Mouse (Mus musculus): ENCODE data around the gene Frrs1. TPM values are rescaled to one million over a fixed set of nuclear protein-coding genes. Genes with fewer than 3 reads are reported as not detected.
A peak's percentile ranks its signal among the peaks of the same experiment; 100 is the strongest.
"Not testable (repeated sequence)": the region's sequence is repeated elsewhere in the genome, so short reads cannot be mapped to it uniquely, and the experiment has no call there.

Gene Frrs1
- under 1 TPM; 0.26 to 0.77 TPM for total RNA-seq (2021)
- long read RNA-seq, experiment 1, partial matches to known transcripts, result 0 of 1 reads
- long read RNA-seq, experiment 1, other reads (novel, unspliced or antisense), result 1 of 1 reads
- long read RNA-seq, experiment 2, result 0 reads

DNA sequence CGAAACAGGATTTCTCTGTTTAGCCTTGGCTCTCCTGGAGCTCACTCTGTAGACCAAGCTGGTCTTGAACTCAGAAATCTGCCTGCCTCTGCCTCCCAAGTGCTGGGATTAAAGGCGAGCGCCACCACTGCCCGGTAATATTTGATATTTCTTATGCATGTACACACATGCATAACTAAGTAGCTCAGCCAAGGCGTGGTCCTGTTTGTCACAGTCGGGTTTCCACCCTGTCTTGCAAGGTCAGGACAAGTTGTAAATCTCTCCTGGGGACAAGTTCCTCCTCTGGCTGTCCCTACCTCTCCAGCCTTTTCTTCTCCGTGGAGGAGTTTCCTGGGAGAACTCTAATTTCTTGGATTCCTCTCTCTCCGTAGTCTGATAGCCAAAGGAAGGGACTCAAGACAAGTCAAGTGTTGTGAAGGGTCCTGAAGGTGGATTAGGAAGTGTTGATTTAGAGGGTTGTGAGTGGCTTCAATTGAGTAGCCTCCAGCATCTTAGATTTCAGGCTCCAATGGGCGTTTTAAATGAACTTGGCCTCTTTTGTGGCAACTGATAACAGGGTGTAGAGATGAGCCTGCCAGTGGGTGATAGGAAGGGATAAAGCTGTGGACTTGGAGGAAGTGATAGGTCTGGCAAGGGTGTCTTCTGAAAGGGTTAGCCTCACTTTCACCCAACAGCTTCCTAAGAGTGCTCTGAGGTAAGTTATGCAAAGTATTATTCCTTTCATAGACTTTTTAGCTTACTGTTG, at the start of gene Frrs1:
Gene Frrs1 (plus strand): TSS at position 524 of the 745 bp plus-strand sequence.
- DNase-seq (ENCODE audit: low spot score in 2 of 2), result no peak

GRCm38 (mm10) chr3:116810351-116810750, 48.9 kb upstream of the Frrs1 start:
- DNase-seq (ENCODE audit: low spot score in 2 of 2), result not testable (repeated sequence)

DNA sequence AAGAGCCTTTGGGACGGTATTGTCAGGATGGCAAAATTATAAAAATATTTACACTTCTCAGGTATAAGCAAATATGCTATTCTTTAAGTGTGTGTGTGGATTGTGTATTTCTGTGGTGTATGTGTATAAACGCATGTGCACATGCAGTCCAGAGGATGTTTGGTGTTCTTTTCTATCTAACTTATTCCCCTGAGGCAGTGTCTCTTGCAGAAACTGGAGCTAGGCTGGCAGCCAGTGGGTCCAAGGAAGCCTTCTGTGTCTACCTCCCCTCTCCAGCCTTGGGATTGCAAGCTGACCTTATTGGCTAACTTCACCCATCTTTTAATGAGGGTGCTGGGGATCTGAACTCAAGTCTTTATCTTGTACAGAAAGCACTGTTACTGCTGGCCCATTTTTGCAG, 46.3 kb upstream of the Frrs1 start:
- no peak for DNase-seq (ENCODE audit: low spot score in 2 of 2)

GRCm38 (mm10) chr3:116815305-116815797, 43.9 kb upstream of the Frrs1 start:
- no peak for DNase-seq (ENCODE audit: low spot score in 2 of 2)

- no peak for DNase-seq (ENCODE audit: low spot score in 2 of 2)
Observed at GRCm38 (mm10) chr3:116815916-116816315, 43.3 kb upstream of the Frrs1 start.

- no peak for DNase-seq (ENCODE audit: low spot score in 2 of 2)
Observed at GRCm38 (mm10) chr3:116816674-116817215, 42.5 kb upstream of the Frrs1 start.

DNA sequence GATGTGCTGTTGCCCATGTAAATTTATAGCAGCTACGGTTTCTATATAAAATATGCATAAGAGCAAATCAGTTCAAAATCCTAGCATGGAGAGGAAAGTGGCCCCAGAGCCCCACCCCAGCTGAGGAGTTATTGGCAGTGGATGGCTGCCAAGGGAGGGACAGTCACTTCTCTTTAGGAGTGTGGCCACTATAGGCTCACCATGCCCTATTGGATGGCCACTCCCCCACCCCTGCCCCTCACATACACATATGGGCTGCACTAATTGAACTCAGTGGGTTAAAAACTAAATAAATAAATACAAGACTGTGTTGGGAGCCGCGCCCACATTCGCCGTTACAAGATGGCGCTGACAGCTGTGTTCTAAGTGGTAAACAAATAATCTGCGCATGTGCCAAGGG, 42.0 kb upstream of the Frrs1 start:
- no peak for DNase-seq (ENCODE audit: low spot score in 2 of 2)

DNA sequence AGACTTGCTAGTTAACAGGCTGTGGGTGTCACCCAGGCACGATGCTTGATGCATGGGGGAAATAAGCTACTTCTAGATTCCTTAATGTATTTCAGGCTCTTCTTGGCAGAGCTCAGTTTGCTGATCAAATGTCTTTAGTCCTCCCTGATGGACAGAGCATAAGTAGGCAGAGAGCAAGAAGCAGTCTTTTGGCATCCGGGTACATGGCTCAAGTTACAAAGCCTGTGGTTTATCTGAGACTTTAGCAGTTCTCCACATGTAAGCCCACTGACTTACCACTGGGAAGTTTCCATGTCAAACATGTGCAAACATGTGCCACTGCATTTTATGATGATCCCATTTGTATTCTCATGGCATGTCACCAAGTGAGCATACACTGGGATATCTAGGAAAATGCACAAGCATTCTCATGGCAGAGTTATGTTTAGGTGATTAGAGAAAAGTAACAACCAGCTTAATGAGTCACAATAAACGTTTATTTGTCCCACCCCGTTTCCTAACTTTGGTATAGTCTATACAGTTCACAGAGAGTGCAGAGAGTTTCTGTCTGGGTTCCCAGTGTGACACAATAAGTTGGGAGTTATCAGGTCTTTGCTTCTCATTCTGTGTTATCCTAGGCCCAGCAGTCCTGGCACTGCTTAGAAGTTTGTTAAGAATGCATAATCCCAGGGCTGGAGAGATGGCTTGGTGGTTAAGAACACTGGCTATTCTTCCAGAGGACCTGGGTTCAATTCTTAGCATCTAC, 32.6 kb upstream of the Frrs1 start:
- DNase-seq (ENCODE audit: low spot score in 2 of 2), result no peak

- no peak for DNase-seq (ENCODE audit: low spot score in 2 of 2)
Observed at GRCm38 (mm10) chr3:116829274-116829920, 29.9 kb upstream of the Frrs1 start.

- no peak for DNase-seq (ENCODE audit: low spot score in 2 of 2)
Observed at GRCm38 (mm10) chr3:116831324-116831723, 27.9 kb upstream of the Frrs1 start.

DNA sequence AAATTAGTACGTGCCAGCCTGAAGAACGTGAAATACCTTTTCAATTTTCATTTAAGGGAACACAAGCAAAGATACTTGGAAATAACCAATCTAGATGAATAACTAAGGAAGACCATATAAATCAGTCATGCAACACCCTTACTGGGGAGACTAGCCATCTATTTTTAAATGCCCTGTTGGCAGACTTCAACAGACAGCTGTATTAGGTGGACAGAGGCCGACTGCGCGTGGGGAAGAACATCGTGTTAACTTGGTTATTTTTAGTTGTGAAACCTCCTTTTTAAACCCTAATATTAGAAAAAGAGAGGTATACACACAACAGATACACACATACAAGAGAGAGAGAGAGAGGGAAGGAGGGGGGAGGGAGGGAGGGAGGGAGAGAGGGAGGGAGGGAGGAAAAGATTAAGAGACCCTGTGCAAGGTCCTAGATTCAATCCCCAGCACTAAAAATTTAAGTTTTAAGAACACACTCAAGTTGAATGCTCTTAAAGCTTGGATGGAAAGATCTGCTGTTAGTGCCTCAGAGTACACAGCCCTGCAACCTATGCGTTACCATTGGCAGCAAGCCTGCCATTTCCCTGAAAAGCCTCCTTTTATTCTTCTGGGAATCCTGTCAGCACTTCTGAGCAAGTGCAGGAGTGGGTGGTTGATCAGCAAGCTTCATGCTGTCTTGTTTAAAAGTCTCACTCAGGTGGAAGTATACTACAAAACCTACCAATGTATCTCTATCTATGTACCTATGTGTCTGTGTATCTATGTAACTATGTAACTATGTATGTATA, 26.5 kb upstream of the Frrs1 start:
- peak in 1 of 2 experiments; percentile 21 for DNase-seq (ENCODE audit: low spot score in 2 of 2)

- no peak for DNase-seq (ENCODE audit: low spot score in 2 of 2)
Observed at GRCm38 (mm10) chr3:116833491-116833890, 25.8 kb upstream of the Frrs1 start.

DNA sequence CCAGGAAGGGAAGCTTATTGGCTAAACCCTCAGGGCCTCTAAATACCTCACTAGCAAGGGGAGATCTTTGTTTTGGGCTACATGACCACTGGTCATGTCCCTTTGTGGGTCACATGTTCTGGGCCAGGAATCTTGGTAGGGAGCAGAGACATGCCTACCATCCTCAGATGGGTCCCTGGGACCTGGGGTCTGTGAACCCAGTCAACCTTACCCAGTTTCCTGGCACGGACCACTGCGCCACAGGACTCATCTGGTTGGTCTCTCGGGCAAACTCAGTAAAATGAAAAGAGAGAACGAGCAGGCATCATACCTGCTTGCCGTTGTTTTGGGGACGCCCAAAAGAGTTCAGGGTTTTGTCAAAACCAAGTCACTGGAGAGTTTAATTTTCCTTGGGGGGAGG, 25.0 kb upstream of the Frrs1 start:
- no peak for DNase-seq (ENCODE audit: low spot score in 2 of 2)

GRCm38 (mm10) chr3:116835350-116835749, 23.9 kb upstream of the Frrs1 start:
- no peak for DNase-seq (ENCODE audit: low spot score in 2 of 2)

DNA sequence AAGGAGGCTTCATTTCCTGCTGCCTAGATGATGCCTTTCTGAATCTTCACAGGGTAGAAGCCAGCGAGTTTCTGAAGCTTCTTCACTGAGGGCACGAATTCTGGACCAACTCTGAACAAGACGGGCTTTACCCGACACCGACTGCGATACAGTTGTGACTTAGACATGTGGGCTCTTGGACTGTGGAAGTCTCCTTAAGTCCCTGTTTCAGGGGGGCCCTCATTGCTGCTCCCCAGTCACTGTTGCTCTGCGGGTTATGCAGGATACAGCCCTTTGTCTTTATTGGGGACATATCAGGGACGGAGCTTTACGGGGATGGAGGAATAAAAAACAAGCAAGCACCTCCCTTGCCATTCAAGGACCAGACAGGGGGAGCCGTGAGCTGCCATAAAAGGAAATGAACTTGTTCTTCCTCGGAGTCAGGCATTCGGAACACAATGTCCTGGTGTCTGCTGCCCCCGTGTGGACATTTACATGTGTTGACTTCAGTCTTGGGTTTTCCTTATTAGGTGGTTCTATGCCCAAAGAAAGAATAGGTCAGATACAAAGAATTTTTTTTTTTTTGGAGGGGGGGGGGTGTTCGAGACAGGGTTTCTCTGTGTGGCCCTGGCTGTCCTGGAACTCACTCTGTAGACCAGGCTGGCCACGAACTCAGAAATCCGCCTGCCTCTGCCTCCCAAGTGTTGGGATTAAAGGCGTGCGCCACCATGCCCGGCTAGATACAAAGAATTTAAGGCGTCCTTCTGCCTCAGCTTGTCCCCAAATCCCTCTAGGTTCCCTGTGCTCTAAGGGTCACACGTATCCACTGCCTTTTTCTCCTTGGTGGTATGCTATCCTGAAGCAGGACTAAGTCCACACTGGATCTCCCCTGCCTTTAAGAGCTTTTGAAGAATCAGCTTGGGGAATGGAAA, 23.2 kb upstream of the Frrs1 start:
- DNase-seq (ENCODE audit: low spot score in 2 of 2), result peak; percentile 90 to 93

DNA sequence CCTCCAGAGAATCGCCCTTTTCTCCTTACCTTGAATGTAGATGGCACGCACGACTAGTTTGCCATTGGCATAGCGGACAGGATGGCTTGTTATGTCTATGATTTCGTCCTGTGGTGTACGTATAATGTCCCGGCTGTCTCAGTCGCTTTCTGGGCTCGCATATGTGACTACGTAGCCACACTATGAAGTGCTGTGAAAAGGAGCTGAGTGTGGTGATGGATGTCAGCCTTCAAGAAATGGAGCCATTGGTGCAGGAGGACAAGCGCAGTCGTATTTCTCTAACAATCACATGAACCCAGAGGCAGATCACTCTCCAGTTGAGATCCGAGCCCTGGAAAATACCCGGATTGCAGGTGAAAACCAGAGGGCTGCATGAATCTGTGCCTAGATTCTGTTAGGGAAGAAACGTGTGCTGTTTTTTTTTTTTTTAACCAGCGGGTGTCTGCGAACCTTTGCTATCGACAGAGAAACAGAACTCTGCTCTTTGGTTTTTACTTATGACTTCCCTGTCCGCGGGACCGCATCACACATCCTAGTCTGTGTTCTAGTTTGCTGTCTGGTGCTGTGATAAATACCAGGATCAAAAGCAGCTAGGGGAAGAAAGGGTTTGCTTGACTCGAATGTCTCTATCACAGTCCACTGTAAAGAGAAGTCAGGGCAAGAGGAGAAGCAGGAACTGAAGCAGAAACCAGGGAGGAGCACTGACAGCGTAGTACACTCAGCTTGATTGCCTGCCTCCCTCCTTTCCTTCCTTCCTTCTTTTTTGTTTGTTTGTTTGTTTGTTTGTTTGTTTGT, 22.4 kb upstream of the Frrs1 start:
- no peak for DNase-seq (ENCODE audit: low spot score in 2 of 2)

DNA sequence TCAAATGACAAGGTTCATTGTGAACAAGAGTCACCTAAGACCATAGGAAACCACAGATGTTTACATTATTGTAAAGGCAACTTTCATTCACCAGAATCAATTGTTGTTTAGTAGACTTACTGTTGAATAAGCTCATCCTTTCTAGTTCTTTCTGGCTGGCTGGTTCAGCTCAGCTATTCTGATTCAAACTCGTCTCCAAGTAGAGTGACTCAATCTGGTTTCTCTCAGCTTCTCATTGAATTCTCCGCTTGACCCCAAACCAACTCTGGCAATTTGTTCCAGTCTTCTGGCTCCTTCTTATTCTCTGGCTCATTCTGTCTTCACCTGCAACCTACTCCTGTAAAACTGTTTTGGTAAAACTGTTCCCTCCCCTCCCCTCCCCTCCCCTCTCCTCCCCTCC, 18.0 kb upstream of the Frrs1 start:
- no peak for DNase-seq (ENCODE audit: low spot score in 2 of 2)

DNA sequence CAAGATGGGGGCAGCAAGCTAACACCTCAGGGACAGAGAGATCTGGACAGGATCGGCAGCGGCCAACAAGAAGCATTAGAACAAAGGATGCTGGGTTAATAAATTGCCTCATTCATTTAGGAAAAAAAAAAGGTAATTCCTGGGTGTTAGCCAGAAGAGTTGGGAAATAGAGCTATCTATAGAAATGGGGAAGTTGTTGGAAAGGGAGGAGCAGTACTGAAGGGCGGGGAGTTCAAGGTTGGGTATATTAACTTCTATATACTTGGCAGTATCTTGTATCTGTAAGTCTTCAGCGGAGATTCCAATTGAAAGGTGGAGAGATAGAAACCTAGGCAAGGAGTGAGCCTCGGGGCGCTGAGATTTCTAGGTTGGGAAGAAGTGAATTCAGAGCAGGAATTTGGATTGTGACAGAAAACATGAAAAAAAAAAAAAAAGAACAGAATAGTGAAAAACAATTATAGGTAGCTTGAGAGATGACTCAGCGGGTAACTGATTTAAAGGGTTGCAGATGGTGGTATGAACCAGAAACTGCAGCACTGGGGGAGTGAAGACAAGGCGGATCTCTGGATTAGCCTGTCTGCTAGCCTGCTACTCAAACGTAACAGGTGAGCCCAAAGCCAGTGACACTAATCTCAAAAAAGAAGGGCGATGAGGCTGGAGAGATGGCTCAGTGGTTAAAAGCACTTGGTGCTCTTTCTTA, 14.2 kb upstream of the Frrs1 start:
- no peak for DNase-seq (ENCODE audit: low spot score in 2 of 2)

All from left cerebral cortex, adult 18-20 months (tissue).